Comparison of ENCODE assay signal across 9 mouse cellular contexts in genomic region chr7:37562505-37562904, GRCm38 (mm10).
DNase-seq lines count a peak whose midpoint lies in the region; TF ChIP-seq lines count a peak whose summit lies in the region.
"Had no signal": no experiment of that assay in that cellular context is flagged by ENCODE, and none has a peak within 500 bp of the region (broad histone marks: within the 10 kb centered on the region; RNA-seq: fewer than 3 reads in every experiment).

No protein-coding gene starts in this region.

- 58% methylated on average over 7 of the region's 7 CpGs for WGBS in limb, embryonic 10.5 days
- 95% methylated on average over 7 of the region's 7 CpGs for WGBS in thymus, adult 2 months

- H3K9me3 ChIP-seq in limb, embryonic 10.5 days (replicated peaks), result no peaks in the 10 kb centered on the region
- H3K9me3 ChIP-seq: liver, embryonic 15.5 days had no signal

- no peak for TF ChIP-seq CTCF in thymus, adult 2 months (IDR thresholded peaks at IDR 0.05; ENCODE audit: borderline replicate concordance, control insufficient read depth, extremely low read depth, insufficient read depth, low read length, poor library complexity)

- peaks cover 42% of the 10 kb centered on the region for H3K4me1 ChIP-seq in limb, embryonic 10.5 days
- H3K4me1 ChIP-seq in thymus, adult 2 months (replicated peaks; ENCODE audit: control insufficient read depth, insufficient read depth, low read length), result no peaks in the 10 kb centered on the region
- H3K4me1 ChIP-seq: liver, embryonic 15.5 days had no signal

- peak overlapping the region; percentile 9; the same call in 1 of the 2 replicates for H3K27ac ChIP-seq in limb, embryonic 10.5 days
- no peak overlapping the region for H3K27ac ChIP-seq in thymus, adult 2 months (ENCODE audit: control insufficient read depth, insufficient read depth, low read length)
- H3K27ac ChIP-seq: liver, embryonic 15.5 days had no signal

- TF ChIP-seq POLR2A in thymus, adult 2 months (IDR thresholded peaks at IDR 0.05; ENCODE audit: control insufficient read depth, extremely low read depth, insufficient read depth, low read length, poor library complexity), result no peak

- H3K36me3 ChIP-seq in limb, embryonic 10.5 days, result no peaks in the 10 kb centered on the region
- no peaks in the 10 kb centered on the region for H3K36me3 ChIP-seq in thymus, adult 2 months (ENCODE audit: control insufficient read depth, insufficient read depth, low read length)
- H3K36me3 ChIP-seq: liver, embryonic 15.5 days had no signal

- peak; percentile 52 for DNase-seq in embryo, embryonic 11 days
- no peak for DNase-seq in embryo, embryonic 9.5 days (ENCODE audit: extremely low spot score)
- DNase-seq in retina, embryonic 14.5 days (ENCODE audit: low spot score), result peak; percentile 34
- no peak for DNase-seq in retina, postnatal 1 day
- no peak for DNase-seq in limb, embryonic 10.5 days (ENCODE audit: low spot score)
- DNase-seq in thymus, adult 2 months, result no peak
- no peak for DNase-seq in urinary bladder, postnatal 10 days (ENCODE audit: low spot score)
- DNase-seq in urinary bladder, adult 18-20 months (ENCODE audit: low spot score in 2 of 2), result no peak

- H3K4me3 ChIP-seq in limb, embryonic 10.5 days, result no peak overlapping the region
- H3K4me3 ChIP-seq in thymus, adult 2 months (ENCODE audit: control insufficient read depth, insufficient read depth, low read length), result no peak overlapping the region
- H3K4me3 ChIP-seq: liver, embryonic 15.5 days had no signal

- H3K27me3 ChIP-seq in limb, embryonic 10.5 days (ENCODE audit: low read depth, poor library complexity, severe bottlenecking), result peaks cover 26% of the 10 kb centered on the region
- H3K27me3 ChIP-seq in thymus, adult 2 months (ENCODE audit: control insufficient read depth, insufficient read depth, low read length), result no peaks in the 10 kb centered on the region
- H3K27me3 ChIP-seq: liver, embryonic 15.5 days had no signal

Comparison
In these comparisons a context has a peak if more than half of its experiments do, and no peak if none do; other contexts are left out.
1. DNase-seq: peak in embryo, embryonic 11 days (single experiment) and retina, embryonic 14.5 days (single experiment); none in embryo, embryonic 9.5 days (single experiment), retina, postnatal 1 day (single experiment), limb, embryonic 10.5 days (single experiment), thymus, adult 2 months (single experiment), urinary bladder, postnatal 10 days (single experiment) and urinary bladder, adult 18-20 months (0 of 2).